Mouse (Mus musculus) ovary, postnatal 10 days (tissue): Measurements from ENCODE around the gene U2af1l4.

Experiments used
- DNase-seq: peaks from one replicate; pipeline ENCODE4 v3.0.0; 2022; ENCODE audit warnings: low spot score

U2af1l4 gene

GRCm38 (mm10) chr7:30613529-30614112, 50.5 kb downstream of the U2af1l4 start:
- DNase-seq: no peak

GRCm38 (mm10) chr7:30614454-30614853, 51.4 kb downstream of the U2af1l4 start:
- no peak for DNase-seq
